Mouse (Mus musculus): ENCODE measurements around the gene Mns1.

GRCm38 (mm10) chr9:72393238-72393637, 44.6 kb upstream of the Mns1 start:
- no peak for TF ChIP-seq POLR2A (IDR thresholded peaks at IDR 0.05; ENCODE audit: borderline replicate concordance, low read depth, low read length)
- TF ChIP-seq CTCF (IDR thresholded peaks at IDR 0.05; ENCODE audit: low read depth, low read length) = no peak
